Mouse (Mus musculus): Measurements from ENCODE around the gene L3hypdh. TPM values are rescaled to one million over a fixed set of nuclear protein-coding genes. Genes with fewer than 3 reads are reported as not detected.
A peak's percentile ranks its signal among the peaks of the same experiment; 100 is the strongest.

L3hypdh gene
- total RNA-seq (2021) = 1 to 10 TPM; 6.8 to 9.1 TPM
- long read RNA-seq, experiment 1, transcript L3hypdh-201 (5 exons, 1,831 nt) = major isoform, 8 of 10 reads
- long read RNA-seq, experiment 1, partial matches to known transcripts = 1 of 10 reads
- long read RNA-seq, experiment 1, other reads (novel, unspliced or antisense) = 1 of 10 reads
- long read RNA-seq, experiment 2, transcript L3hypdh-201 (5 exons, 1,831 nt) = major isoform, 9 of 11 reads
- long read RNA-seq, experiment 2, partial matches to known transcripts = 0 of 11 reads
- long read RNA-seq, experiment 2, other reads (novel, unspliced or antisense) = 2 of 11 reads

DNA sequence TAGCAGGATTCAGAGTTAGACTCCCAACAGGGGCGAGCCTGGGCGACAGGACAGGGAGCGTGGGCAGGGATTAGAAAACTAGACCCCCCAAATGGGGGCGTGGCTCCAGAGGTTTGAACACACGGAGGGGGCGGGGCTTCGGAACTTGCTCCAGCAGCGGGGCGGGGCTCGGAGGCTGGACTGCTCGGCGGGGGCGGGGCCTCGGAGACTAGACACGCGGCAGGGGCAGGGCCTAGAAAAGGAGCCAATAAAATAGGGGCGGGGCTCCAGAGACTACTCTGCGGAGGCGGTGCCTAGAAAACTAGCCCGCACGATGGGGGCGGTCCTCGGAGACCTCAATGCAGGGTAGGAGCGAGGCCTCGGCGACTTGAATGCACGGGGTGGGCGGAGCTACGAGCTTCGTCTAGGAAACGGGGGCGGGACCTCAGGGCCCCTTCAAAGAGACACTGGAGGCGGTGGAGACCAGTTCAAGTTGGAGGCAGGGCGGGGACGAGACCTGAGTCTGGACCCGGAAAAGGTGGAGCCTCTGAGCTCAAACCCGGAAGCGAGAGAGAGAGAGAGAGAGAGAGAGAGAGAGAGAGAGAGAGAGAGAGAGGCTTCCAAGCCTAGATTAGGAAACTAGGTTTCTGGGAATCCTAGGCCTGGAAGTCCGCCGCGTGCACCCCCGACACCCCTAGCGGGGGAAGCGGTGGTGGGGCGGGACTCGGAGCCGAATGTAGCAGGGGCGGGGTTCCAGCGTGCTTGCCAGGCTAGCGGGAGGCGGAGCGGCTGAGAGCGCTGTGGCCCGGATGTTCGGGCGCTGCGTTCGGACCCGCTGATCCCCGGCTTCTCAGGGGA is at the start of gene L3hypdh, which contains the start of gene Jkamp:
Gene L3hypdh, minus strand, starts transcription at position 111 of the 837 bp plus-strand sequence.
Gene Jkamp, plus strand, starts transcription at position 261 of the 837 bp plus-strand sequence.
- DNase-seq (ENCODE audit: low spot score in 2 of 2) = peak; percentile 99 to 100

DNA sequence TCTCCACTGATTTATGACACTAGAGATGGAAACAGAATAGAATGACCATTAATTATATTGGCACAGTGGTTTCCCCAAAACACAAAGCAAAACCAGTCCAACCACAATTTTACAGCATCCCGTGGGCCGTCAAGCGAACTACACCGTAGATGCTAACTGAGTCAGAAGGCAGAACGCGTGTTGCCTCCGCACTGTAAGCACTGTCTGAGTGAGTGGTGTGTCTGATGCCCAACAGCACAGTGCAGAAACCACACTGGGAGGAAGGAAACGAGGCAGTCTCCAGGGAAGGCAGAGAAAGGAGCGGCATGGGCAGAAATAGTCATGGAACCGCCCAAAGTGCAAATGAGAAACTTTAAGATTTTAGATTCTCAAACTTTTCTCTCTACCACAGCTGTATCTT is 44.0 kb upstream of the L3hypdh start:
- DNase-seq (ENCODE audit: low spot score in 2 of 2) = no peak

- DNase-seq (ENCODE audit: low spot score in 2 of 2) = no peak
Observed at GRCm38 (mm10) chr12:72115686-72116345, 30.6 kb upstream of the L3hypdh start.

DNA sequence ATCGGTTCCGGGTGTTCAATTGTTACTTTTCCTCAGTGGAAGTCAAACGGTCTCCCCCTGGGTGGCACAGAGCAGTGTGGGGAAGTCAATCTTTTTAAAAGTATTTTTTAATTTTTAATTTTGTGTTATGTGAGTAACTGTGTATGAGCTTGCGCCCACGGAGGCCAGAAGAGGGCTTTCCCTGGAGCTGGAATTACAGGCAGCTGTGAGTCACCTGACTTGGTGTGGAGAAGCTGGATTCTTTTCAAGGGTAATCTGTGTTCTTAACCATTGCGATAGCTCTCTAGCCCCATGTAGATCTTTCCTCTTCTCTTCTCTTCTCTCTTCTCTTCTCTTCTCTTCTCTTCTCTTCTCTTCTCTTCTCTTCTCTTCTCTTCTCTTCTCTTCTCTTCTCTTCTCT is 29.9 kb upstream of the L3hypdh start:
- DNase-seq (ENCODE audit: low spot score in 2 of 2) = no peak

DNA sequence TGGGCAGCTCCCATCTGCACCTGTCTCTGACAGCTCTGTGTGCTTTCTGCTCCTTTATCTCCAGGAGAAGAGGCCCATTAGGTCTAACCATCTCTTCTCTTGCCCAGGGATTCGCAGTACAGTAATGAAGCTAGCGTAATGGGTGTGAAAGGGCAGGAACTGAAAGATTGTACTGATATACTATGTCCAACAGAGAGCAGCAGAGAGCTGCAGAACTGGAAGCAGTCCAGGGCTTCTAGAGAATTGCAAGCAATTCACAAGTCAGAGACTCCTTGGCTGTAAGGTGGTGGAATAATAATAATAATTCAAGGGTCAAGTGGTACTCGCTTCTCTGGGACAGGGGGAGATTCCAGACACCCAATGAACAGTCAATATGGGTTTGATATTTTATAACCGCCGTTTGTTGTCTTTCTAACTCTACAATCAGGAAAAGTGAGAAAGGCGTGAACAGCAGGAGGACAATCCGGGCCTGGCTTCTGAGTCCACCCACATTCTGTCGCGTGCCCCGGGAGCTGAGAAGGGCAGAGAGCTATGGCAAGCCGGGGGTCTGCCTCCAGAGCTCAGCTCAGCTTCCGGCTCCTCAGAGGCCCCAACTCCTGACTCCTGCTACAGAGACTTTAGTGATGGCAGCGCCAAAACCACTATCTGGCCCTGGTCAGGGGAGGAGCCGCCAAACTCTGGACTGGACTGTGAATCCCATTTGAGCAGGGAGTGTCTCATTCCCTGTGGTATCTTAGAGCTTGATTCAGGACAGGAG is 19.5 kb upstream of the L3hypdh start:
- DNase-seq (ENCODE audit: low spot score in 2 of 2) = peak; percentile 29 to 65

GRCm38 (mm10) chr12:72104027-72104426 is 18.8 kb upstream of the L3hypdh start:
- DNase-seq (ENCODE audit: low spot score in 2 of 2) = no peak

- no peak for DNase-seq (ENCODE audit: low spot score in 2 of 2)
Observed at GRCm38 (mm10) chr12:72102776-72103175, 17.5 kb upstream of the L3hypdh start.

DNA sequence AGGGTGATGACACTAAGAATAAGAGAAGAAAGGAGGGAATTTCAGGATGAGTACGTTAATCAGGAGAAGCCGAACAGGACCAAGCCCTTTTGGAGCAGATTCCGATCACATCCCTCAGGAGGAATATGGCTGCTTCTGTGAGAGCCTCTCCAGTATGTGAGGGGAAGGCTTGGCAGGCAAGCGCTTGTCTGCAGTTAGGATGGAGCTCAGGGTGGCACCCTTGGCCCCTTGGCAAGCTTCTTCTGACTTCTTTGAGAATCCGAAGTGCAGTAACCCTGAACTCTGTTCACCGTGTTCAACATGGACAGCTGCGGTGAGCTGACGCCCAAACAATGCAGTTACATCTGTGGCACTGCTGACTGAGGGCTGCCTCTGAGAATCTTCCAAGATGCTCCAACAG is 11.7 kb upstream of the L3hypdh start:
- DNase-seq (ENCODE audit: low spot score in 2 of 2) = no peak

- DNase-seq (ENCODE audit: low spot score in 2 of 2) = no peak
Observed at GRCm38 (mm10) chr12:72089802-72090201, 4.6 kb upstream of the L3hypdh start.

GRCm38 (mm10) chr12:72086166-72086825 is 1.1 kb upstream of the L3hypdh start:
- no peak for DNase-seq (ENCODE audit: low spot score in 2 of 2)

DNA sequence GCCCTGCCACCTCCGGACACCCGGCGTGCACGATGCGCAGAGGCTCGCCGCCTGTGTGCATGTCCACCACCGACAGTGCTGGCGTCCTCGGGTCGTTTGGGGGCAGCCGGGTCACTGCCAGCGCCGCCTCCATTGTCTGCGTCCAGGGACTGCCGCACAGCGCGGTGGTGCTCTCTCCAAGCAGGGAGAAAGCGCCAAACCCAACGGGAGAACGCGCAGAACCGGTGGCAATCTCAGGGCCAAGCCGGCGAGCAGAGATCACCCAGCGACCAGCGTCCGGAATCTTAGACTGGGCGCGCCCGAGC is 263 bp downstream of the L3hypdh start:
- no peak for DNase-seq (ENCODE audit: low spot score in 2 of 2)

DNA sequence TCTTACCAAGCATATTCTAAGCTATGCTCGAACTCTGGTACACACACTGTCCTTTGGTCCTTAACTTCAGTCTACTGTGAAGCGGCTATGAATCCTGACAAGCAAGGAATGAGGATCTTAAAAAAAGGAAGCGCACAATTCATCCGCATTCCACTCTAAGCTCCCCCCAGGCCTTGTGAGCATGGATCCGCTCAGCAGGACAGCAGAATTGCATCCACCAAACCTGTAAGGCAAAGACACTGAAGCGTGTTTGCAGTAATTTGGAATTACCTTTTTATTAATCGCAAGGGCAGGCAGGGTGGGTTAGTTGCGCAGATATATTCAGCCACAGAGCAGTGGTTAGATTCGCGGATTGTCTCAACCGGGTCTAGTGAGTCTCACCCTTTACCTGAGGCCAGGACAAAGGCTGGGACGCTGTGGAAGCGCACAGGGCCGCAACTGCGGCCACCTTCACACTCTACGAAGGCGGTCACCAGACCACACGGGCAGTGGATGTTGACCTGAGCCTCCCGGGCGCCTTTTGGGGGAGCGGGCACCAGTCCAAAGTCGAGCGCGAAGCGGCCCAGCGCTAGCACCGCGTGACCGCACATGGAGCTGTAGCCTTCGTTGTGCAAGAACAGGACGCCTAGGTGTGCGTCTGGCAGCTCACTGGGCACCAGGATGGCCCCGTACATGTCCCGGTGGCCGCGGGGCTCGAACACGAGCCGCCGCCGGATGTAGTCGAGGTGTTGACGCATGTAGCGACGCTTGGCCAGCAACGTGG is 797 bp downstream of the L3hypdh start:
- peak in 1 of 2 experiments; percentile 66 for DNase-seq (ENCODE audit: low spot score in 2 of 2)

GRCm38 (mm10) chr12:72083265-72083664 is 2.0 kb downstream of the L3hypdh start:
- DNase-seq (ENCODE audit: low spot score in 2 of 2) = no peak

DNA sequence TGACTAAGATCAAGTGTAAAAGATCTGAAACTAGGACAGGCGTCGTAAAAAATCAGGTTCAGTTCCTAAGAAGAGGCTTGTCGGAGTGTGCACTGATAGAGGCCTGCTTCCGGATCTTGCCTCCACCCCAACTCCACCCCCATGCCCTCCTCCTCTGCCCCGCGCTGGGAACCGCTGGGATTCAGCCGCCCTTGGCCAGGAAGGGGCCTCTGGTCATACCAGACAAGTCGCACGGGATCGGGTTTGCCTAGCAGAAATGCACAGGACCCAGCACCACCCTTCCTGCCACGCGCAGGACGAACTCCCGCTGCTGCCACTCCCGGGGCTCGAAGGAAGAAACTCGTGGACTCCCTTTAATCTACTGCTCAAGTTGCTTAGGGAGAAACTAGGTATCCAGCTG is 2.9 kb downstream of the L3hypdh start:
- DNase-seq (ENCODE audit: low spot score in 2 of 2) = peak in 1 of 2 experiments; percentile 18

- no peak for DNase-seq (ENCODE audit: low spot score in 2 of 2)
Observed at GRCm38 (mm10) chr12:72081961-72082360, 3.3 kb downstream of the L3hypdh start.

DNA sequence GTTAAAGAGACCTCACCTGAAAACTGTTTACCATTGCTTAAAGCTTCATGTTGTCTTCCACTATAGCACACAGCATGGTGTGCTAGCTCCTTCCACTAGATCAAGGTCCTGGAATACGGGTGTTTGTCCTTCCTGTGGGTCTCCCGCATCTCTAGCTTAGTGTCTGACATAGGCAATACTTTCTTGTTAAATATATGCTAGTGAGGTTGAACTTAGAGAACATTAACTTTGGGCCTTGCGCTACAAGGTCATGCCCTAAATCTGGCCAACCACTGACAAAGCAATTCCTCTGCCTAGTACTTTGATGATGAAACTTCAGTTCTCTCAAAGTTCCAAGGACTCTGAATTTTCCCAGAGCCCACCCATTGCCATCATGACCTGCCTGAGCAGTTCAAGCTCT is 7.0 kb downstream of the L3hypdh start:
- DNase-seq (ENCODE audit: low spot score in 2 of 2) = no peak

DNA sequence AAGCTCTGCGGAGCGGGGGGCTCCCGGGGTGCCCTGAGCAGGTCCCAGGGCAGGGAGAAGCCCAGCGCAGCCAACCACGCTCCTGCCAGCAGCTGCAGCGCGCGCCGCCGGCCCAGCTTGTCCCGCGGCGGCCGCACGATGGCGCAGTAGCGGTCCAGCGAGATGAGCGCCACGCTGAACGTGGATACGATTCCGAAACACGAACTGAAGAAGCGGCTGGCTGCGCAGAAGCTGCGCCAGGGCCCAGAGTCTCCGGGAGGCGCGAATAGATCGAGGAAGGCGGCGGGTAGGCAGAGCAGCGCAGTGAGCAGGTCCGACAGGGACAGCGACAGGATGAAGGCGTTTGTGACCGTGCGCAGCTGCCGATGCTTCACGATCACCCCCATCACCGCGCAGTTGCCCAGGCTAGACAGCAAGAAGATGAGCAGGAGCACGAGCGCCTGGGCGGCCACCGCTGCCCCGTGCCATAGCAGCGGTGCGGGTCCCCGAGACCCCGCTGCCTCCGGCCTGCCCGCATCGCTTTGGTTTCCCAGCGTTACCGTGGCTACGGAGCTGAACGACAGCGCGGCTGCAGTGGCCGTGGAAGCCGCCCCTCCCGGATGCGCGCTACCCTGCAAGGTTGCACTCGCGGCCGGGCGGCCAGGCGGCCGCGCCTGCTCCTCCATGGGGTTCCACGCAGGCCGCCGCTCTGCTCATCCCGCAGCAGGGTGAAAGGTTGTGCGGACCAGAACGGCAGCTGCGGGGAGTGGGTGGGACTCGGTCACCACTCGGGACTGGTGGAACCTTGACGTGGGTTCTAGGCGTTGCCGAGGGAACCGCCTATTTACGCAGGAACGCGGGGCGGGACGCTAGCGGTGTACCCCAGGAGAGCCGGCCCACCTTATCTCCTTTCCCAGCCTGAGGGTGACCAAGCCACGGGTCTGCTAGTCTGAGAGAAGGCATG is 14.6 kb downstream of the L3hypdh start, which contains the start of gene Gpr135:
Gene Gpr135, minus strand, starts transcription at position 799 of the 943 bp plus-strand sequence.
- DNase-seq (ENCODE audit: low spot score in 2 of 2) = peak; percentile 77 to 85

DNA sequence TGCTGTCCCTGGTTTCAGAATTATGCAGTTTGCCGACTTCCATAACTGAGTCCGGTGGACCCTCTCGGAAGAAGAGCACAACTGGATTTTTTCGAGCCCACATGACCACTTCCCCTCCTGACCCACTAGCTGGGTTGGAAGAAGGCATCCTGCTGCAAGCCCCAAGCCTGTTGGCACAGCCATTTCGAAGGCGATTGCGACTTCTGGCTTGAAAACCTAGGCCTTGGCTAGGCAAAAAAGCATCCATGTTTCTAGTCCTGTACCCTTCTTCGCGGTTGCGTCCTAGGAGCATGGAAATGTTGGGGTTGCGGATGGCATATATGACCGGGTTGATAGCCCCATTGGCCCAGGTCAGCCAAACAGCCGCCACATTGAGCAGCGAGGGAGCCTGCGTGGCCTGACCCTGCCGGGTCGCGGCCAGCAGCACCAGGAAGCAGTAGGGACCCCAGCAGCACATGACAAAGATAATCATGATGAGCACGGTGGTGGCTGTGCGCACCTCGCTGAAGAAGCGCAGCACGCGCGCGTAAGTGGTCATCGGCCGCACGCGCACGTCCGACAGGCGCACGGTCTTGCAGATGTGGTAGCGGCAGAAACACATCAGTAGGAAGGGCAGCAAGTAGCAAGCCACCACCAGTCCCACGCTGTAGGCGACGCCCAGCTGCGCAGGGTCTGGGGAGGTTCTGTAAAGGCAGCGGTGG is 15.5 kb downstream of the L3hypdh start:
- no peak for DNase-seq (ENCODE audit: low spot score in 2 of 2)
